Mouse (Mus musculus): ENCODE measurements at regions not wholly inside any gene's neighbourhood (a gene's known extent, or its start where the extent isn't known, plus 50 kb on each side); places are given as distances from the start of the nearest gene placed in this dataset.

GRCm38 (mm10) chr13:100892647-100893071, 59.4 kb upstream of the Slc30a5 start:
- no peak for DNase-seq (ENCODE audit: low spot score)

GRCm38 (mm10) chr13:100892204-100892603, 59.0 kb upstream of the Slc30a5 start:
- peak; percentile 87 for DNase-seq (ENCODE audit: low spot score)

GRCm38 (mm10) chr13:100890457-100890856, 57.2 kb upstream of the Slc30a5 start:
- no peak for DNase-seq (ENCODE audit: low spot score)

GRCm38 (mm10) chr13:100888481-100888880, 55.3 kb upstream of the Slc30a5 start:
- no peak for DNase-seq (ENCODE audit: low spot score)

- DNase-seq (ENCODE audit: low spot score) = no peak
Measured at GRCm38 (mm10) chr13:100883711-100884110, 50.5 kb upstream of the Slc30a5 start.
